Mouse (Mus musculus) G1E (cell line): ENCODE results near the gene Srarp. TPM values are rescaled to one million over a fixed set of nuclear protein-coding genes. Genes with fewer than 3 reads are reported as not detected.

Experiments
- ATAC-seq: 2 replicates; pipeline ENCODE4 v1.8.0; 2016; ENCODE audit warnings: mild to moderate bottlenecking; ENCODE audit not compliant: insufficient number of reproducible peaks, poor library complexity, low FRiP score, severe bottlenecking; ENCODE audit errors: extremely low read depth
- DNase-seq: peaks from one replicate; pipeline ENCODE4 v3.0.0; 2012; ENCODE audit warnings: low spot score
- H3K27me3 ChIP-seq: 2 replicates; pipeline ENCODE4 v1.6.1; 2012; ENCODE audit warnings: mild to moderate bottlenecking, low read length, inconsistent platforms; ENCODE audit not compliant: insufficient read depth
- H3K36me3 ChIP-seq: replicated peaks from 2 replicates; pipeline ENCODE3; 2012; ENCODE audit warnings: mild to moderate bottlenecking, inconsistent platforms
- H3K4me1 ChIP-seq: 2 replicates; pipeline ENCODE4 v1.6.1; 2012; ENCODE audit warnings: low read depth, low read length, inconsistent platforms, mixed read lengths; ENCODE audit not compliant: insufficient read depth
- H3K4me3 ChIP-seq: 2 replicates; pipeline ENCODE4 v1.5.1; 2012; ENCODE audit warnings: low read depth, mild to moderate bottlenecking, inconsistent platforms, low read length, moderate library complexity, mixed read lengths
- H3K9me3 ChIP-seq: replicated peaks from 2 replicates; pipeline ENCODE4 v1.6.1; 2012; ENCODE audit warnings: inconsistent platforms
- CTCF ChIP-seq: IDR thresholded peaks from 2 replicates; pipeline ENCODE4 v1.5.1; 2012; ENCODE audit warnings: low read depth, low read length, inconsistent platforms, mixed read lengths
- GATA1 ChIP-seq: IDR thresholded peaks from 2 replicates; pipeline ENCODE4 v1.6.1; 2012; ENCODE audit warnings: borderline replicate concordance, low read length, inconsistent platforms, mixed read lengths
- GATA2 ChIP-seq: IDR thresholded peaks from 2 replicates; pipeline ENCODE4 v1.6.1; 2012; ENCODE audit warnings: low read depth, low read length, inconsistent platforms, borderline replicate concordance
- POLR2AphosphoS5 ChIP-seq: IDR thresholded peaks from 2 replicates; pipeline ENCODE4 v1.6.1; 2012; ENCODE audit warnings: low read depth, low read length, inconsistent platforms; ENCODE audit not compliant: insufficient replicate concordance
- TAL1 ChIP-seq: conservative IDR thresholded peaks from 2 replicates; pipeline ENCODE4 v1.6.1; 2012; ENCODE audit warnings: low read depth, low read length, inconsistent platforms, mixed read lengths
- polyA plus RNA-seq: library from polyadenylated mRNA; stranded (reverse); fragments of >175 nt; gene quantifications from 2 replicates; pipeline ENCODE4 v1.2.3, GENCODE M21; 2012
- total RNA-seq, 2 experiments: library from RNA; stranded (forward) in 1 of 2; stranded (reverse) in 1 of 2; fragments of 200-1000 nt in 1 of 2; fragments of >200 nt in 1 of 2; fragmentation: Nextera tagmentation in 1 of 2; gene quantifications; 2 replicates each; pipeline ENCODE4 v1.2.3; 2014 to 2017

Srarp gene
- total and polyA plus RNA-seq, 3 experiments, result not detected

DNA sequence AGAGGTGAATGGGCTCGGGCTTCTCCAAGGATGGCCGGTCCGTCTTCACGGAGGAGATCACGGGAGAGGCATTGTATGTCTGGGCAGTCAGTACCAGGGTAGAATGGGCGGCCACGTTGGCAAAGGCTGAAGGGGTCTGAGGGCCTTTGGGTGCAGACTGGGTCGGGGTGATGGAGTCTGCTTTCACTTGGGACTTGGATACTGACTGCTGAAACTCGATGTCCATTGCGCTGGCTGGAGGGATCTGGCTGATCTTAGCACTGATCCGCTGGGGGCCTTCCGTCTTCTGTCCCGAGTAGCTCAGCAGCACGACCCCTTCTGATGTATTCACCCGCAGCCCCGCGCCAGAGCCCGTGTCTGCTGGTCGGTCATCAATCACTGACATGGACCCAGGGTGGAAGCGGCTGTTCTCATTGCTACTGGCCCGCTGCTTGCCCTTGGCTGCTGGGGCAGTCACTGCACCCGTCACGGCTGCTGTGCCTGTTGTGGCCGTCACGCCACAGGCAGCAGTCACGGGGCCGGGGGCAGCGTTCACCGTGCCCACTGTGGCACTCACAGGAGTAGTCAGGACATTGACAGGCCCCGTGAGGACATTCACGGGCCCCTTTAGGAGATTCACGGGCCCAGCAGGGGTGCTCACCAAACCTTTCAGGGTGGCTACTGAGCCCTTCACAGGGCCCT, 36.9 kb upstream of the Srarp start:
- peaks cover 2% of the 10 kb centered on the region for H3K4me1 ChIP-seq
- DNase-seq (no peak), ATAC-seq (no peak)
- H3K4me3 ChIP-seq, result peak overlapping the region; percentile 20; the same call in 1 of the 2 replicates
- peaks cover 66% of the 10 kb centered on the region for H3K9me3 ChIP-seq
- H3K27me3 ChIP-seq, result peaks cover 6% of the 10 kb centered on the region; the same call in 1 of the 2 replicates
- TF ChIP-seq CTCF, result no peak
- H3K36me3 ChIP-seq, result peaks cover 98% of the 10 kb centered on the region

- Histone ChIP-seq H3K4me3 (peak overlapping the region; percentile 43), H3K36me3 (peaks cover 97% of the 10 kb centered on the region), H3K9me3 (peaks cover 53% of the 10 kb centered on the region), H3K27me3 (peaks cover 6% of the 10 kb centered on the region; the same call in 1 of the 2 replicates), H3K4me1 (peaks cover 2% of the 10 kb centered on the region)
- DNase-seq (no peak), ATAC-seq (no peak)
- no peak for TF ChIP-seq CTCF
- TF ChIP-seq POLR2AphosphoS5, result no peak
- no peak for TF ChIP-seq GATA2
- TF ChIP-seq TAL1, result no peak
- TF ChIP-seq GATA1, result no peak
These were observed 35.6 kb upstream of the Srarp start for GRCm38 (mm10) chr4:141471491-141471890.

GRCm38 (mm10) chr4:141469343-141469742, 33.4 kb upstream of the Srarp start:
- Histone ChIP-seq H3K36me3 (peaks cover 97% of the 10 kb centered on the region), H3K4me1 (peaks cover 2% of the 10 kb centered on the region), H3K9me3 (peaks cover 42% of the 10 kb centered on the region), H3K27me3 (peaks cover 2% of the 10 kb centered on the region; the same call in 1 of the 2 replicates), H3K4me3 (no peak overlapping the region)
- ATAC-seq, result no peak
- no peak for DNase-seq
- TF ChIP-seq TAL1 (no peak), POLR2AphosphoS5 (no peak), CTCF (no peak), GATA1 (no peak), GATA2 (no peak)

DNA sequence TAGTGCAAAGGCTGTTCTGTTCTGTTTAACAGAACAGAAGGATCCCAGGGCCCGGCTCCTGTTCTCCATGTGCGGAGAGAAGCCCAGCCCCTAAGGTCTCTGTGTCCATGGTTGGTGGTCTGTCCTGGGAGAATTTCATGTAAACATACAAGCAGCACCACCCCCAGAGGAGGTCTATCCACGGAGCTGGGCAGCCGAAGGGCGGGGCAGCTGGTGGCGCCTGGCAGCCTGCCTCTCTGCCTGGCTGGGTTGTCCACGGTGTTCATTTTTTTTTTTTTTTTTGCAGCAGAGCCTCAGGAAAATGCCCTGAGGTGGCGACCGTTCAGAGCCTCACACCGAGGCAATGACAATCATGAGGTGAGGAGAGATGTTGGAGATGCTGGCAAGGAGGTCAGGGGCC, 32.7 kb upstream of the Srarp start:
- ATAC-seq (no peak), DNase-seq (no peak)
- Histone ChIP-seq H3K27me3 (peaks cover 2% of the 10 kb centered on the region; the same call in 1 of the 2 replicates), H3K36me3 (peaks cover 97% of the 10 kb centered on the region), H3K9me3 (peaks cover 36% of the 10 kb centered on the region), H3K4me3 (no peak overlapping the region), H3K4me1 (peaks cover 2% of the 10 kb centered on the region)
- TF ChIP-seq GATA2 (no peak), POLR2AphosphoS5 (no peak), CTCF (no peak), GATA1 (no peak), TAL1 (no peak)

DNA sequence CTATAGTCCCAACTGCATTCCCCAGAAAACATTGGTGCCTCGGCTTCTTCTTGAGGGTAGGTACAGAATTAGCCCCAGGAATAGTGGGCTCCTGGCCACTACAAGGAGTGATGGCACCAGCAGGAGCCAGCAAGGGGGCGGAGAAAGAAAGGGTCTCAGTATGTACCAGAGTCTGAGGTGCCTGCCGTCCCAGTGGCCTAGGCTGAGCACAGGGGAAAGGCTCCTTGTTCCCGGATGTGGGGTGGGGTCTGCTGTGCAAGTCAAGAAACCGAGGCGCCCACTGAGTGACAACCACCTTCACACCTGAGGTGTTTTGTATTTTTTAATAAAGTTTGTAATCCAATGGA, 31.6 kb upstream of the Srarp start:
- TF ChIP-seq TAL1, result no peak
- TF ChIP-seq GATA2, result no peak
- no peak for TF ChIP-seq GATA1
- no peak for TF ChIP-seq POLR2AphosphoS5
- TF ChIP-seq CTCF, result no peak
- Histone ChIP-seq H3K4me1 (peaks cover 3% of the 10 kb centered on the region), H3K9me3 (peaks cover 26% of the 10 kb centered on the region), H3K36me3 (peaks cover 97% of the 10 kb centered on the region), H3K4me3 (no peak overlapping the region), H3K27me3 (peaks cover 2% of the 10 kb centered on the region; the same call in 1 of the 2 replicates)
- ATAC-seq (no peak), DNase-seq (no peak)

- peaks cover 97% of the 10 kb centered on the region for H3K36me3 ChIP-seq
- no peak for TF ChIP-seq TAL1
- no peak for TF ChIP-seq POLR2AphosphoS5
- no peak for TF ChIP-seq GATA1
- TF ChIP-seq GATA2, result no peak
- no peak for TF ChIP-seq CTCF
These were observed 31.1 kb upstream of the Srarp start for GRCm38 (mm10) chr4:141466844-141467580.

More at GRCm38 (mm10) chr4:141466844-141467580, 31.1 kb upstream of the Srarp start:
- Histone ChIP-seq H3K27me3 (no peaks in the 10 kb centered on the region), H3K4me3 (no peak overlapping the region), H3K9me3 (peaks cover 20% of the 10 kb centered on the region), H3K4me1 (peaks cover 6% of the 10 kb centered on the region)
- DNase-seq (no peak), ATAC-seq (no peak)
